Mouse (Mus musculus): ENCODE data around the gene Eef1a2.

DNA sequence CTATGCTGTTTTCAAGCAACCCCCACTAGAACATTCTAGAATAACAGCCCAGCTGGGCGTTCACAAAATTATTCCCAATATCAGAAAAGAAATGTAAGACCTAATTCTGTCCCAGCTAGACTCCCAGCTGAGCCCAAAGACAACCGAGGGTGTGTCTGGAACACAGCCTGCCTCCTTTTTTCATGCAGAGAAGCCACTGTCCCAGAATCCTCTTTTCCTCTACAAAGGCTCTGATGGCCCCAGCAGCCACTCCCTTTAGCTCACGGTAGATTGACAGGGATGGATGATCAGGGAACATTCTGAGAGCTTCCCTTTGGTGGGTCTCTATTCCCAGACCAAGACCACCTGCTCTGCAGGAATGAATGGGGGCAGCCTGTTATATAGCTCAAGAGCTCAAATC is 29.0 kb downstream of the Eef1a2 start:
- TF ChIP-seq POLR2A (IDR thresholded peaks at IDR 0.05; ENCODE audit: control insufficient read depth, low read depth, low read length) (no peak), CTCF (IDR thresholded peaks at IDR 0.05; ENCODE audit: control insufficient read depth, insufficient read depth, insufficient replicate concordance, low read depth, low read length) (no peak)
